Mouse (Mus musculus) cerebral cortex, adult 2 months (tissue): Measurements from ENCODE around the gene Cd151.

Experiments used
- WGBS: fragments of 180-500 bp; shearing (Covaris S2); methylation state at CpG from one replicate; pipeline ENCODE4 v1.1.7; 2018; 5-methylcytosine and 5-hydroxymethylcytosine counted together

The Cd151 gene

DNA sequence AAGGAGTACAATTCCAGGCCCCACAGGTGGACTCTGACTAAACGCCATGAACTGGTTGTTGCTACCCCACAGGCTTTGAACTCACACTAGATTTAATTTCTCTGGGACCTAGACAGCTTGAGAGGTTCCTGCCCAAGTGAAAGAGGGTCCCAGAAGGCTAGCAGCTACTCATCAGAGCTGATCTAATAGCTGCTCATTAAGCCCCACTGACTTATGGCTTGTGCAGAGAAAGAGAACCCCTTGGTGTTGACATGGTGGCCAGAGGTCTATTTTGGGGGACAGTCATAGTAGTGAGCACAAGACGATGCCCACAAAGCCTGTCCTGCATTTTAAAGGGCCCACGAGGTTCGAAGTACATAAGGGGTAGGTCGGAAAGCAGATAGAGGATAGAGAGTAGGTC, 7.0 kb downstream of the Cd151 start:
- 8% methylated on average over 5 of the region's 5 CpGs for WGBS

DNA sequence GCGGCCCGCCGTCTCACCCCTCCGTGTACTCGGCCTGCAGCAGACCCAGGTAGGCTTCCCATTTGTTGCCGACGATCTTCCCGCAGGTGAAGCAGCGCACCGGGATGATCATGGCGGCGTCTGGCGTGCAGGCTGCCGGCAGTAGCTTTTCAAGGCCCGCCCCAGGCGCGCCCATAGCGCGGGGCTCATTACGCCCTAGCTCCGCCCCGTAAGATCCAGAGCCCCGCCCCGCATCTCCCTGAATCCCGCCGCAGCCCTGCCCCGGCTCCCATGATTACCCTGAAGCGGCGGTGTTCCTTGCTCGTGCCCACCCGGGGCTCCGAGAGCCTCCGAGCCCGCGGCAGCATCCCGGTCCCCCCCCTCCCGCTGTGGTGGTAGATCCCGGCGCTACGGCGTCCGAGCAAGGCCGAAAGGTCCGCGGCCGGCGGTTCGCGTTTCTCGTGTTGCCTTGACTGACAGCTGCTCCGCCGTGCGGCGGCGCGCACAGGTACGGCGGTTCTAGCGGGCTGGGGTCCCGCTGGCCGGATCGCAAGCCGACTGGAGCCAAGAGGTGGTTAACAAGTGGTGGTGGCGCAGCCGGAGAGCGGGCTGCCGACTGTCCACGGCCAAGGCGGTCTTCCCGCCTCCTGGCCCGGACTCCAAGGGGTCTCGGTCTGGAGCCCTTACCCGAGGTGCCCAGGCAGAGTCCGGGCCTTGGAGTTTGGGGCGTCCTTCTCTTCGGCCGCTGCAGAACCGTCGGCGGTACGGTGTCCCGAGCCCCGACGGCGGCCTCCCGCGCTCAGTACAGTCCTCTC, 8.0 kb downstream of the Cd151 start, which contains the start of the genes Polr2l and Tspan4:
Polr2l (minus strand) TSS at position 122 of the 794 bp plus-strand sequence.
Tspan4 (plus strand) TSS at position 230 of the 794 bp plus-strand sequence.
- WGBS = 1% methylated on average over 87 of the region's 87 CpGs

DNA sequence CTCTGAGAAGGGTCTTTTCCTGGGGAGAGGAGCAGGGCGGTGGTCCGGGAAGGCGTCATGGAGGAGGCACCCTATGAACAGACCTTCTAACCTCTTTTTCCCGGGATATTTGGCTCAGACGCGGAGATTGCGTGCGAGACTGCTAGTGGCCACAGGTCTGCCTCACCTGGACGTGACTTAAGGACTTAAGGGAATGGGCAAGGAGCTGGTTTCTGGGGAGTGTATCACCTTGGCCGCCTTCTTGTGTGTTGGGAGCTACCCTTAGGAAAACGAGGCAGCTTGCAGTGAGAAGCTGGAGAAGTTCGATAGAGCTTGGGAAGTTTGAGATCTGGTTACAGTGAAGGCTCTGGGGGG, 8.6 kb downstream of the Cd151 start:
- 3% methylated on average over 12 of the region's 12 CpGs for WGBS

DNA sequence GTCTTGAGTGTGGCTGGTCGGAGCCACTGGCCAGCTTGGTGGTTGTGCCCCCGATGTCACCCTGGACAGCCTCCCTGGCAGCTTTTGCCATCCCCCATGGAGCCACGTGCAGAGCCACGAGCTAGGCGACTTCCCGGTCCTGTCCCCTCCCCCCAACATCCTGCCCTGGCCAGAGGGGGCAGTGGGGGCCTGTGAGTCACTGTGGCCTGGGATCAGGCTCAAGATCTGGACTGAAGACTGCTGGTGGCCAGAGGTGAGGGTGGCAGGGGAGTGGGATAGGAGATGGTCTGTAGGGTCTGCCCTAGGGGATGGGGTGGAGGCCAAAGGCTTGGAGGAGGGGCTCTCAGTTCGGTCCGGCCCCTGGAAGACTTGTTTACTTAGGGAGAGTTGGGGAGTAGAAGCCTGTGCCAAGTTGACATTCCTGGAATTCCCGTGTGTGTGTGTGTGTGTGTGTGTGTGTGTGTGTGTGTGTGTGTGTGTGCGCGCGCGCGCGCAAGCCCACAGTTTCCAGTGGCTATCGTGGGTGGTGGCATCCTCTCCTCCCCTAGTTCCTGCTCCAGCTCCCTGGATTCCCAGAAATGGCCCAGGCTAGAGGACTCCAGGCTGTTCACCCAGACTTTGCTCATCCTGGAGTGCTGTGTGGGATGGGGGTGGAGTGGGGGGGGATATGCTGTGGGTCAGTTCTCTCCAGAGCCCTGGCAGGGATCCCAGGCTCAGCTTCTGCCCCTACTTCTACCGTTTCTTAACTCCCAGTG, 9.2 kb downstream of the Cd151 start:
- 3% methylated on average over 17 of the region's 17 CpGs for WGBS

DNA sequence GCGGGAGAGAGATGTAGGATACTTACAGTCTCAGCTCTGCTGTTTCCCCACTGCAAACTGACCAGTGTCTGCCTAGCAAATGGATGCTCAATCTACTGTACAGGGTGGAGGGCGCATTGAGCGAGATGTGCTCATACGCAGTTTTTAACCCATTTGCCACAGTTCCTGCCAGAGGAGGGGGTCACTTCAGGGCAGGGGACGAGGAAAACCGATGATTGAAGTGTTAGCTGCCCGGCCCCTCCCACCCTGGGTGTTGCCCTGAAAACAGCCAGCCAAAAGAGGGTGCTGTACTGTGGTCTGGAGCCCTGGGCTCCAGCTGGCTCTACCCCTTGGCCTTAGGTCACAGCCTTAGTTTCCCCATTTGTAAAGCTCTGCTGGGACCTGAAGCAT, 9.8 kb downstream of the Cd151 start:
- 21% methylated on average over 7 of the region's 7 CpGs for WGBS

DNA sequence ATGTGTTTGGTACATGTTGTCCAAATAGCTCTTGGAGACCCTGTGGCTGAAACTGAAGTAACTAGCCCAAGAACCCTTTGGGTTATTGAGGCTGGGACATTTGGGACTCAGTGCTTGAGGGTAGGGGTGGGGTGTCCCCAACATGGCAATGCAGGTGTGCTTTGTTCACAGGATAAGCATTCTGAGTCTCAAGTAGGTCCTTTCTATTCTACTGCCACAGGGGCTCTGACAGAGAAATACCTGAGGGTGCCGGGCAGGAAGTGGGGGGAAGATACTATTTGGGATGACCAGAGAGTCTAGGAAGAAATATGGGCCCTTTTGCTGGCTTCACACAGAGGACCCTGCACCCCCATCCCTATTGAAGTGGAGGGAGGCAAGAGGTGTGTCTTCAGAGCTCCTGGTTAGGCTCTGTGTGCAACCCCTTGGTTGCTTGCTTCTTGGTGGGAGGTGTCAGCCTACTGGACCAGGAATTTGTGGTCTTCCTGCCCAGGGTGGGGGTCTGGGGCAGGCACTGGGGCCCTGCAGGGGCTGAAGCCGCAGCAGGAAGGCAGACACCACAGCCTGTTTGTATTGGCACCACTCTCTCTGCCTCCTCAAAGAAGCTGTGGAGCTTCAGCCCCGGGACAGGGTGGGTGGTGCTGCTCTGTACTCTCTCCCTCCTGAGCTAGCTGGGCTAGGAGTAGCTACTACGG, 10.5 kb downstream of the Cd151 start:
- 55% methylated on average over 4 of the region's 4 CpGs for WGBS

DNA sequence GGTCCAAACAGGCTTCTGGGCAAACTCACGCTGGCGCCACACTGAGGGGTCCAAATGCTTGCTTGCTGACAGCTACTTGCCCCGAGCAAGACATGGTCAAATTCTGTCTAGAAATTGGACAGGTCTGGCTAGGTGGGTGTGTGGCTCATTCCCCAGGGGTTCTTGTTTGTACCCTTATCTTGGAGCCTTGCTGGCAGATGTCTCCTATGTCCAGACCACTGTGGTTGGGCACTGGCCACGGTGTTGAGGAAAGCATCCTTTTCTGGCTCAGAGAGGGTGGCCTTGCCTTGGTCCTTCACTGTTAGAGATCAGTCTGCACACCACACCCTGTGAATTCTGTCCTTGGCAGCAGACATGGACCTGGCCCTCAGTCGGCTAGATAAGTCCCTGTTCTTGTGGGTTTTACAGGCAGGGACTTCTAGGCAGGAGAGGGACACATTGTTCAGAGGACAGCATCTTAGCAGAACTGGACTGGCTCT, 11.1 kb downstream of the Cd151 start:
- WGBS = 74% methylated on average over 5 of the region's 5 CpGs

DNA sequence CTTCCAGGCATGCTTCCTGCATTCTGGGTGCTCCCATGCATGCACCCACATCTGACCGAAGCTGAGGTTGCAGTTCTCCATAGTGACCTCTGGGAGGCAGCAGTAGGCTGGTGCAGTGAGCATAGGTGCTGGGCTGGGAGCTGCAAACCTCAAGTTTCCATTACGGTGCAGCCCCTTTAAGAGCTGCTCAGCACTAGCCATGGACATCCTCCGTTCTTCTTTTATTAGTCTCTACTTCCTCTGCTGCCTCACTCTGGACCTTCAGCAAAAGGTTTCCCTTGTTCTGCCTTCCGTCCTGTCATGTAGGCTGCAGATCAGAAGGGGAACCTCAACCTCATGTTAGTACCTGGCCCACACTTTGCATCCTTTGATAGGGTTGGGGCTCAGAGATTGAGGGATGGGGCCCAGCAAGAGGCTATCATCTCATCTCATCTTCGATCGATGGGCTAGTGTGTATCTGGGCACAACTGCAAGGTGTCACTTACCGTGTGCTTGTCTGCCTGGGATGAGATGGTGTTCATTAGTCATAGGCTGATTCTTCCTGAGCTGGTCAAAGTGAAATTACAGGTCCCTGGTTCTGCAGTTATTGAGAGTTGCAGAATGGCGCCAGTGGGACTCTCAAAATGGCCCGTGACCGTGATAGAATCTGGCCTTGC, 13.8 kb downstream of the Cd151 start:
- WGBS = 9% methylated on average over 10 of the region's 10 CpGs

DNA sequence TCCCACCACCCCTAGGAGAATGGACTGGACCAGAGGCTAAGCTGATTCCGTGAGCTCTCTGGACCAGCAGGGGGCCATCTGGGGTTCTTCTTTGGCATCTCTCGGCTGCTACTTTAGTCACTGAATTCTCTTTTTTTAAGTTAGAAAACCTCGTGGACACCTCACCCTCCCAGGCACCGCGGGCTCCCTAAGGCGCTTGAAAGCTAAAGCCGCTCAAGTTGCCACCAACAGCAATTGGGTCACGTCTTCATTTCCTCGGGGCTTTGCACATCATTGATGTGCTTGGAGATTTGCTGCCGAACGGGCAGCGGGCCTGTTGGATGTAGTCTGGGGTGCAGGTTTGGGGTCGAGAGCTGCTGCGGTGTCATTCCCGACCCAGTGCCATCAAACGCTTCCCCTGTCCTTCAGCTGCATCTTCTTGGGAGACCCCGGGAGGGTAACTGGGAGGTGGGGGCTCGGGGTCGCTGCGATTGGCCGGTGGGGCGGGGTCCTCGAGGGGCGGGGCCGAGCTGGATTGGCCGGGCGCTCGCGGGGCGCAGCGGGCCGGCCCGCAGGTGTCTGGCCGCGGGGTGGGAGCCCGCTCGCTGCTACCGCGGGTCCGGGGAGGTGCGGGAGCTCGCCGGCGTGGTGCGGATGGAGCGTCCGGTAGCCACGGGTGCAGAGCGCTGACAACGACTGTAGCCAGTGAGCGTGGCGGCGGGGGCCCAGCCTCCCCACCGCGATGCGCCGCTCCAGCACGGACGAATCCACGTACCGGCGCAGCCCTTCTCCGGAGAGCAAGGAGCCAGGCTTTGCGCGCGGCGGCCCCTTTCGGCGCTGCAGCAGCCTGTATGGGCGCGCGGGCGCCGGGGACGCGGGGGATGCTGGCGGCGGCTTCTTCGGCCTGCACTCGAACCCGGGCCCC, 14.6 kb downstream of the Cd151 start:
- WGBS = 3% methylated on average over 81 of the region's 81 CpGs

DNA sequence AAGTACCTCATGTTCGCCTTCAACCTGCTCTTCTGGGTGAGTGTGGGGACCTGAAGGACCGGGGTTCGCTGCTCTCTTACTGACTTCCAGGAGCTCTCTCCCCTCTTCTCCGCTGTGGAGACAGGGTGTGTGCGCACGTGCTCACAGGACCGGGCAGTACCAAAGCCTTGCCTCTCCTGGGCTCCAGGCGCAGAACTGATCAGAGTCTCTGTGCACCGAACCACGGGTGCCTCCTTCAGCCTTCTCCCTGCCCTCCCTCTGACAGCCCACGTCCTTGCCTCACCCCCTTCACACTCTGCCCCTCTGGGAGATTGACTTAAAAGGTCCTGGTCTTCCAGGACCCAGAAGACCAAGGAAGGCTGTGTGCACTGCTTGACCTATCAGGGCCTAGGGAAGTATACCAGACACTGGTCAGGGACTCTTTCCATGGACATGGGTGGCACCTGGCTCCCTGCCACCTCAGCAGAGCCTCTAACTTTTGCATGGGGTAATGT, 15.4 kb downstream of the Cd151 start:
- WGBS = 26% methylated on average over 11 of the region's 11 CpGs

DNA sequence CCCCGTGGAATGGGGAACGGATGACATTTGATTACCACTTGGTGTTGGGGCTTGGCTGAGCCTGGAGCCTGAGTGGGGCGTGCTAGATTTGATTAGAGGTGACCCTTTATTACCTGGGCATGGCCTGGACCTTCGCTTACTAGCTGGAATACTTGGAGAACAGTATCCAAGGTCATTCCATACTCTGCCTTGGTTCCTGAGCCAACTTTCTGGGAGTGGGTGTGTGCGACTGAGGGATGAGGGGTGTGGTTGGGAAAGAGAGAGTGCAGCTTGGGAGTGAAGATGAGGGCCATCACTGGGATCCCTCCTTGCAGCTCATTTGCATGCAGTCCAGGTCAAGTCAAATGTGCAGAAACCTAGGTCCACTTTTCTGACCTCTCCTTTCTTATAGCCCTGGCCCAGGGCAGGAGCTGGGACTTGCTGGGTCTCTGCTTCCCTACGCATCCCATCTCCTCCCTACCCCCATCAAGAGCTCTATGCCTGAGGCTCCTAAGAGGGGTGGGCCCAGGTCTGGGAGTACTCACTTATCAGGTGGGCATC, 16.0 kb downstream of the Cd151 start:
- WGBS = 70% methylated on average over 6 of the region's 6 CpGs

GRCm38 (mm10) chr7:141484186-141485120, 17.3 kb downstream of the Cd151 start:
- 86% methylated on average over 5 of the region's 5 CpGs for WGBS

DNA sequence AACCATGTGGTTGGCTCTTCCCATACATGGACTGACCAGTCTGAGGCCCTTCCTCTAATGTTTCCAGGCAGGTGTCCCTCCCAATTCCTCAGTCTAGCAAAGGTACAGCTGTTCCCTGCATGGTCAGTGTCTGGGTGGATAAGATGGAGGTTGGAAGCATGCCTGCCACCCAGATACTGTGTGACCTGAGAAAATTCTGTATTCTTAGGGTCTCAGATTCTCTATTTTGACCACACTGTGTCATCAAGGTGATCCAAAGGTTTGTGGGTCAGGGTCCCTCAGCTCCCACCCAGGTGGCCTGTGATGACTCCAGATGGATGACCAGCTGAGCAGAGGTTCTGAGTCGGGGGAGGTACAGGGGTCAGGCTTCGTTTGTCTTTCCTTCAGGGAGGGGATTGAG, 18.0 kb downstream of the Cd151 start:
- WGBS = 87% methylated on average over 2 of the region's 2 CpGs

DNA sequence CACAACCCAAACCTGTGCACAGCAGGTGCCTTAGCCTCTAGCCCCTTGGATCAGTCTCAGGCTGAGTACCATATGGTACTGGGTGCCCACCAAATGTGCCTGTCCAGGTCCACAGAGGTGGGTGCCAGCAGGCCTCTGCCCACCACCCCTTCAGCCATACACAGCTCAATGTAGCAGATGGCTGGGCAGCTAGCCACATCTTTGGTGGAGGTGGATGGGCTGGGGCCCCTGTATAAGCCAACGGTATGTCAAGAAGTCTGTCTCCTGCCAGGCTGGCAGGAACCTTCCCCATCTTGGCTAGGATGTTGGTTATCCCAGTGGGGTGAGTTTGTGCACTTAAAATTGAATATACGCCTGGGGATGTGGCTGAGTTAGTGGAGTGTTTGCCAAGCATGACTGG, 18.4 kb downstream of the Cd151 start:
- WGBS = 36% methylated on average over 2 of the region's 2 CpGs

- 86% methylated on average over 1 of the region's 1 CpGs for WGBS
Observed at GRCm38 (mm10) chr7:141486239-141486638, 19.0 kb downstream of the Cd151 start.

DNA sequence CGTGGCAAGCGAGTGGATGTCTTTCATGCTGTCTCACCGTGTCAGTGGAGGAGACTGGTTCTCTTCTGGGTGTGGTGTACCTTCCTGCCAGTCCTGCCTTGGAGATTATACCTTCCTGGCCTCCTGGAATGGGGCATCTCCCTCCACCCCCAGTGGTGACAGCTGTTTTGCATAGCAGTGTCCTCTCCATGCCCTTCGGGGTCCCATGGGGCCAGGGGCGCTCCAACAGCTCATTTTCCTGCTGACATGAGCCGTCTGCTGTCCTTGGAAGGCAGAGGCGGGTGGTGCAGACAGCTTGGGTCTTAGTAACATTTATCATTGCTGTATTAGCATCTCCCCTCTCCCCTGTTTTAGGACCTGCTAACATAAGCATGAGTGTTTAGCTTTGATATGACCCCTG, 19.9 kb downstream of the Cd151 start:
- WGBS = 78% methylated on average over 7 of the region's 7 CpGs

GRCm38 (mm10) chr7:141491151-141491550, 24.0 kb downstream of the Cd151 start:
- 91% methylated on average over 2 of the region's 2 CpGs for WGBS

- WGBS = 86% methylated on average over 5 of the region's 5 CpGs
Observed at GRCm38 (mm10) chr7:141492738-141493137, 25.5 kb downstream of the Cd151 start.

GRCm38 (mm10) chr7:141493729-141494128, 26.5 kb downstream of the Cd151 start:
- WGBS = 74% methylated on average over 1 of the region's 1 CpGs
